Mouse (Mus musculus): ENCODE measurements at regions not wholly inside any gene's neighbourhood (a gene's known extent, or its start where the extent isn't known, plus 50 kb on each side); places are given as distances from the start of the nearest gene placed in this dataset.

DNA sequence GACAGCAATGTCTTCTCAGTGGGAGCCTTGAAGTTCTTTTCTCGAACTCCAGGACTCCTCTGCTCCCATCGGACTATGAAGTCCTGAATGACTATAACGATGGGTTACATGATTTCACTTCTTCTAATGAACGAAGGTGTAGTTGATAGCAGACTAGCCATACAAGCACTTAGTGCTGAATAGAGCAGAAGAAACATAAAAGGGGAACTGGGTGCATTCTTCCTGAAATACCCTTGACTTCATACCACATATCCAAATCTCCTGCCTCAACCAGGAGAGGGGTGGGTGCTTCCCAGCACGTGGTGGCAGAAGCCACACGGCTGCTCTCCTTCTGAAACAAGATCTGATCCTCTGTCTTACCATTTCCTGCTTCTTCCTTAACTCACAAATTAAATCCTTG lies 407.4 kb downstream of the Atp23 start:
- DNase-seq (ENCODE audit: low read depth, low spot score) = no peak

GRCm38 (mm10) chr10:126492211-126492610 lies 408.9 kb downstream of the Atp23 start:
- no peak for DNase-seq (ENCODE audit: low read depth, low spot score)

GRCm38 (mm10) chr10:126485129-126485528 lies 416.0 kb downstream of the Atp23 start:
- no peak for DNase-seq (ENCODE audit: low read depth, low spot score)

DNA sequence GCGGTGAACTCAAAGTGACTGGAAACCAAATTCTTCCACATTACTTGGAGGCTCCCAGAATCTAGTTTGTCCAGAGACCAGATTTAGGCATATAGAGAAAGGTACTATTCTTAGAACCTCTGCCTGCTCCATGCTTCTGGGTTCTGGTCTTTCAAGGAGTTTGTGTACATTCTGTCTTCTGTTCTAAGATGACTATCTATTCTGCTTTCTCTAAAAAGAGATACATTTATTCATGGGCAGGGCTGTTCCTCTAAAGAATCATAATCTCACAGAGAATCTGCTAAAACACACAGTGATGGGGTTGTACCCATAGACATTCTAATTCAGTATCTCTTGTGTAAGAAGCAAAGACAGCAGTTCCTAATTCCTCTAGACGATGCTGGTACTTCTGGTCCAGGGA lies 417.7 kb downstream of the Atp23 start:
- DNase-seq (ENCODE audit: low read depth, low spot score) = no peak

DNA sequence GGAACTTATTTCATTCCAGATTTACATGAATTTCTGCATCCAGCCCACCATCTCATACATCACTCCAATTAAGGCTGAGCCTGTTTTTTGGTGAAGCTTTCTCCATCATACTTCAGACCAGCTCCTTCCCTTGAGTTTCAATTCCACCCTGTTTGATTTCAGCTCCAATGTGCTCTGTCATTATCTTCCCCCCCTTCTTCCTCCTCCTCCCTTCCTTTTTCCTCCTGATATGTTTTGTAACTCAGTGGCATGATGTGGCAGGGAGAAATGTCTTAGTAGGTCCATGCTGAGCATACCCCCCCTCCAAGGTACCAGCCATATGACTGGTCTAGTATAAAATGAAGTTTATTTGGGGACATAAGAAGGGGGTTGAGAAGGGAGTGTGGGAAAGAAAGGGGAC lies 420.8 kb downstream of the Atp23 start:
- no peak for DNase-seq (ENCODE audit: low read depth, low spot score)

DNA sequence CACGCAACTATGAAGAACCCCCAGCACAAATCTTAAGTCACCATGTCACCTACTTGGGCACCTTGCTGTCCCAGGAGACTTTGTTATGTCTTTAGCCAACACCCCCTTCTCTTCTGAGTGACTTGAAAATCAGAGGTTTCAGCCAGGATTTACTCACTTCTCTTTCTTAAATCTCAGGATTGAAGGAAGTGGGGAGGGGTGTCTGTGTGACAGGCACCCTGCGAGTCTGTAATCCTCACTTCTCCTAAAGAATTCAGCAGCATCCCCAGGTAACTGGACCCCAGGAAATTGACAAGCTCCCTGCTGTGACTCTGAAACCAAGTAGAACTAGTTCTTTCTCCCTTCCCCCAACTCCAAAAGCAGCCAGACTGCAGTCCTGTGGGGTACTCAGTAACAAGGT lies 421.4 kb downstream of the Atp23 start:
- no peak for DNase-seq (ENCODE audit: low read depth, low spot score)

- no peak for DNase-seq (ENCODE audit: low read depth, low spot score)
Observed at GRCm38 (mm10) chr10:126473050-126473719, 428.0 kb downstream of the Atp23 start.

- no peak for DNase-seq (ENCODE audit: low read depth, low spot score)
Observed at GRCm38 (mm10) chr10:126470838-126471491, 430.2 kb downstream of the Atp23 start.

- DNase-seq (ENCODE audit: low read depth, low spot score) = no peak
Observed at GRCm38 (mm10) chr10:126462770-126463169, 438.4 kb downstream of the Atp23 start.

GRCm38 (mm10) chr10:126458523-126458922 lies 442.6 kb downstream of the Atp23 start:
- no peak for DNase-seq (ENCODE audit: low read depth, low spot score)

DNA sequence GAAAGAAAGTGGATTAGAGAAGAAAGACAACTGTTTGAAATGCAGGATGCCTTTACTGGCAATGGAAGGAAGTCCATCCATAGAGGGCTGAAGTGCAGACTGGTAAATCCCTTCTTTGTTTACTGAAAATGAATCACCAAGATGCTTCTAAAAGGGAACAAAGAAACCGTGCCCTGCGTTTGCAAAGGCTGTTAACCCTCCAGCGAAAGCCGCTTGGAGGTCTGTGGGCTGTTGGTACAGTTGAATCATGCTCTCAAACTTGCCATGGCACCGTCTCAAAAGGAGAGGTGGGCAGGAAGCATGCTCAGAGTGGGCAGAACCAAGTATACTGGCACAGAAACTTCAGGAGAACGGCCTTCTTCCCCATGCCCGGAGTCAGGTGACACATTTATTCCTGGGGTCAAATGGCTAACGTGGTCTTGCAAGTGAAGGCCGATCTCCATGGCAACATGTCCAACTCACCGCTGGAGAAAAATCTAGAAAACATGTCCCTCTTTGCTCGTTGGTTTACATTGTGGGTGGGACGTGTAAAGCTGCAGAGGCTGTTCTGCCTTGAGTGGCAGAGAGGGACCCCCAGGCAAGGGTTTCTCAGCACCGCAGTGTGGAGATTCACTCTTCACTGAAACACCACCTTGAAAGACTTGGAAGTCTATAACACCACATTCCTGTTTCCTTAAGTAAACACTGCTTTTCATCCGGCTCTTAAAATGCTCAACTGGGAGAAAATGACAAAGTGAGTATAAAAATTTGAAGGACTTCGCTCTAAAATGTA lies 448.2 kb downstream of the Atp23 start:
- DNase-seq (ENCODE audit: low read depth, low spot score) = no peak

- no peak for DNase-seq (ENCODE audit: low read depth, low spot score)
Observed at GRCm38 (mm10) chr10:126452057-126452622, 449.0 kb downstream of the Atp23 start.

DNA sequence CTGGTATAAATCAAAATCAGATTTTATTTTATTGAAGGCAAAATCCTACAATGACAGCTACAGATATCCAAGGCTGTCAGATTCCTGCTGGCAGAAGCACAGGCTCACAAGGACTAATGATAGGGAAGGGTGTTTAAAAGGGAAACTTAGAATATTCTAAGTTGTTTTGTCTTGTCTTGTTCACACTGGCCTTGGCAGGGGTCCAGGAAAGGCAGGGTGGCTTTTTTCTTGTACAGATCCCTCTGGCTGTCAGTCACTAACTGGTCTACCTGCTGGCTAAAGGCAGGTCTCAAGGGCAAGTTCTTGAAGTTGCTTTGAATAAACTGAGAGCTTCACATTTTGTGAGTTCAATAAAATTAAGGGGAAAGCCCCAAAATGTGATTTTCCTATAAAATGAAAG lies 465.3 kb downstream of the Lrig3 start:
- DNase-seq (ENCODE audit: low read depth, low spot score) = no peak

- no peak for DNase-seq (ENCODE audit: low read depth, low spot score)
Observed at GRCm38 (mm10) chr10:126430346-126430745, 464.4 kb downstream of the Lrig3 start.

DNA sequence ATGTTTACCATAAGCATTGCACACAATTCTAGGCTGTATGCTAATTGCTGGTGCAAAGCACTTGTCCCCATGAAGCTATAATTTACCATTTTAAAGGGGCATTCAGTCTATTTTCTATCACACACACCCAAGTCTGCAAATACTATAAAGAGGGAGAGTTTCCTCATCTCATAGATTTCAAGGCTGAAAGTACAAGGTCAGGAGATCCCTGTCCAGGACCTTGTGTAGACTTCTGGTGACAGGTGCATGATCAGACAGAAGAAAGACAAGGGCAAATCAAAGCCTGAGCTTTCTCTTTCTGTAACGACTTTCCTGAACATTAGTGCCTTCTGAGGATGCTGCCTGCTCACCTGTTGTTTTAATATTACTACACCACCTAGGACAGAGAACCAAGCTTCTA lies 463.5 kb downstream of the Lrig3 start:
- no peak for DNase-seq (ENCODE audit: low read depth, low spot score)

- DNase-seq (ENCODE audit: low read depth, low spot score) = no peak
Observed at GRCm38 (mm10) chr10:126422066-126422465, 456.1 kb downstream of the Lrig3 start.

GRCm38 (mm10) chr10:126413786-126414185 lies 447.8 kb downstream of the Lrig3 start:
- DNase-seq (ENCODE audit: low read depth, low spot score) = no peak

GRCm38 (mm10) chr10:126392235-126392634 lies 426.3 kb downstream of the Lrig3 start:
- no peak for DNase-seq (ENCODE audit: low read depth, low spot score)

- DNase-seq (ENCODE audit: low read depth, low spot score) = no peak
Observed at GRCm38 (mm10) chr10:126391770-126392169, 425.8 kb downstream of the Lrig3 start.

DNA sequence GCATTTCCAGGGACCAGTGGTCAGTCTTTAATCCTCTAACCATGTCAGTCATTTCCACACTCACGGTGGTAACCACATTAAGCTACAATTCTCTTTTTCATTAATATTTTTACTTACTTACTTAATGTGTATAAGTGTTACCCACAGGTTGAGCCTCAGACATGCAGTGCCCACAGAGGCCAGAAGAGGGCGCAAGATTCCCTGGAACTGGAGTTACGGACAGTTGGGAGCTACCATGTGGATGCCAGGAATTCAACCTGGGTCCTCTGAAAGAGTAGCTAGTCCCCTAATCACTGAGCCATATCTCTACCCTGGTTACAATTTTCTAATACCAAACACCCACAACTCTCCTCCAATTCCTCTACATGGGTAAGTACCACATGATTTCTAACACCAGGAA lies 420.5 kb downstream of the Lrig3 start:
- DNase-seq (ENCODE audit: low read depth, low spot score) = no peak

DNA sequence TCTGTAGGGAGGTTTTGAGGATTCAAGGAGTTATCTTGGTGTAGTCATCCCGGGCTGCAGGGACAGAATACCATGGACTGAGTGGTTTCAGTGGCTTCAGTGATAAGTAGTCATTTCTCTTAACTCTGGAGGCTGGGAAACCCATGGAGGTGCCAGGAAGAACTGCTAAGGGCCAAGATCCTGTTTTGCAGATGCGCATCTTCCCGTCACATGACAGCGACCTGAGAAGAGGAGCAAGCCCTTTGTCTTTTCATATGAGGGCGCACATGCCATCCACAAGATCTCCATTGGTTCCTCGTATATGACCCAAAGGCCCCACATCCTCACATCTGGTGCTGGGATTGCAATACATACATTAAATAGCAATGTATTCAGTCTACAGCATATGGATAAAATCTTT lies 419.7 kb downstream of the Lrig3 start:
- DNase-seq (ENCODE audit: low read depth, low spot score) = no peak

DNA sequence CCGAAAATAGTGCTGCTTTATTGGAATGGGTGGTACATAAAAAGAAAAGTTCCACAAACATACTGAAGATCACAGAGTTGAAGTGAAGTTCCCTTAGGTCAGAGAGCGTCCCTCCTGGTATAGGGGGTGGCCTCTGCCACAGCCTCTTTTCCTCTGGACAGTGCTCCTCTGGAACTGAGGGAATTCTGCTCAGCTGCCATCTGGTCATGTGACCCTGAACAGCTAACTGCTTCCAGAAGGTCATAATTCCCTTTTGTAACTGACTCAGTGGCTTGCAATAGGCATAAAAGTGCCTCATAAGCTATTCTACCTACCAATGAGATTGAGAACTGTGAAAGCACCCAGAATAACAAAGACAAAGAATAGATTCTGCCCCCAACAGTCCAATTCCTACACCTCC lies 414.4 kb downstream of the Lrig3 start:
- DNase-seq (ENCODE audit: low read depth, low spot score) = no peak
